Mouse (Mus musculus) limb, embryonic 12.5 days (tissue): ENCODE data around the gene Eef1akmt3. TPM values are rescaled to one million over a fixed set of nuclear protein-coding genes. Genes with fewer than 3 reads are reported as not detected.

Experiments
- ATAC-seq: fragments of 200-750 bp; cut with Nextera tagmentation; 2 replicates; pipeline ENCODE4 v1.8.0; 2017; ENCODE audit warnings: low read depth, moderate TSS enrichment; ENCODE audit not compliant: insufficient number of reproducible peaks, insufficient read depth, low FRiP score, low TSS enrichment
- H3K27ac ChIP-seq: fragments of 300-500 bp; sonication (generic); 2 replicates; pipeline ENCODE4 v1.5.1; 2016; ENCODE audit warnings: mild to moderate bottlenecking, moderate library complexity
- H3K27me3 ChIP-seq: fragments of 300-500 bp; sonication (generic); 2 replicates; pipeline ENCODE4 v1.6.1; 2016; ENCODE audit warnings: mild to moderate bottlenecking, moderate library complexity
- H3K36me3 ChIP-seq: fragments of 300-500 bp; sonication (generic); 2 replicates; pipeline ENCODE4 v1.6.1; 2016; ENCODE audit warnings: mild to moderate bottlenecking, moderate library complexity
- H3K4me1 ChIP-seq: fragments of 300-500 bp; sonication (generic); replicated peaks from 2 replicates; pipeline ENCODE4 v1.6.1; 2016
- H3K4me2 ChIP-seq: fragments of 300-500 bp; sonication (generic); 2 replicates; pipeline ENCODE4 v1.6.1; 2016; ENCODE audit warnings: mild to moderate bottlenecking, moderate library complexity
- H3K4me3 ChIP-seq: fragments of 300-500 bp; sonication (generic); replicated peaks from 2 replicates; pipeline ENCODE4 v1.5.1; 2016; ENCODE audit warnings: mild to moderate bottlenecking
- H3K9ac ChIP-seq: fragments of 300-500 bp; sonication (generic); replicated peaks from 2 replicates; pipeline ENCODE4 v1.6.1; 2016; ENCODE audit warnings: mild to moderate bottlenecking, moderate library complexity
- H3K9me3 ChIP-seq: fragments of 300-500 bp; sonication (generic); 2 replicates; pipeline ENCODE4 v1.6.1; 2016; ENCODE audit warnings: mild to moderate bottlenecking, moderate library complexity
- WGBS: fragments of 180-500 bp; shearing (Covaris S2); methylation state at CpG from one replicate; pipeline ENCODE4 v1.1.7; 2016; 5-methylcytosine and 5-hydroxymethylcytosine counted together
- polyA plus RNA-seq: library from polyadenylated mRNA; unstranded; fragments of >200 nt; fragmentation: Nextera tagmentation; extraction: Ambion mirVana; gene quantifications from 2 replicates; pipeline ENCODE4 v1.2.1, GENCODE M21; 2016

Gene Eef1akmt3
- polyA plus RNA-seq, 1 experiment from 2014 or later: 0.50 TPM

GRCm38 (mm10) chr10:126993621-126994020 is 47.7 kb downstream of the Eef1akmt3 start:
- H3K4me2 ChIP-seq: no peak overlapping the region
- no peak overlapping the region for H3K27ac ChIP-seq
- H3K27me3 ChIP-seq: no peaks in the 10 kb centered on the region
- no peak overlapping the region for H3K9ac ChIP-seq
- WGBS: 92% methylated on average over 3 of the region's 3 CpGs
- peaks cover 30% of the 10 kb centered on the region for H3K4me1 ChIP-seq
- no peaks in the 10 kb centered on the region for H3K9me3 ChIP-seq
- H3K36me3 ChIP-seq: peaks cover 75% of the 10 kb centered on the region
- no peak overlapping the region for H3K4me3 ChIP-seq
- no peak for ATAC-seq

- peaks cover 65% of the 10 kb centered on the region for H3K36me3 ChIP-seq
- H3K27ac ChIP-seq: peak overlapping the region; percentile 12; the same call in 1 of the 2 replicates
- 30% methylated on average over 3 of the region's 3 CpGs for WGBS
- no peak for ATAC-seq
- 0 out of 2 replicates have a peak overlapping the region, but pooled peaks have one; percentile 12 for H3K9ac ChIP-seq
- peaks cover 49% of the 10 kb centered on the region for H3K4me1 ChIP-seq
- no peaks in the 10 kb centered on the region for H3K27me3 ChIP-seq
- no peak overlapping the region for H3K4me3 ChIP-seq
- H3K4me2 ChIP-seq: no peak overlapping the region
- no peaks in the 10 kb centered on the region for H3K9me3 ChIP-seq
Measured at GRCm38 (mm10) chr10:126991676-126992075, 49.6 kb downstream of the Eef1akmt3 start.

GRCm38 (mm10) chr10:126990313-126991056 is 50.8 kb downstream of the Eef1akmt3 start:
- 66% methylated on average over 7 of the region's 7 CpGs for WGBS
- Histone ChIP-seq H3K27me3 (no peaks in the 10 kb centered on the region), H3K9me3 (no peaks in the 10 kb centered on the region), H3K4me1 (peaks cover 61% of the 10 kb centered on the region), H3K27ac (peak overlapping the region; percentile 25; the same call in 1 of the 2 replicates), H3K9ac (no peak overlapping the region), H3K4me3 (no peak overlapping the region), H3K36me3 (peaks cover 61% of the 10 kb centered on the region), H3K4me2 (no peak overlapping the region)
- ATAC-seq: 0 out of 2 replicates have a peak, but pooled peaks have one; percentile 21

- H3K4me3 ChIP-seq: no peak overlapping the region
Measured at GRCm38 (mm10) chr10:126988513-126989165, 52.7 kb downstream of the Eef1akmt3 start.

GRCm38 (mm10) chr10:126987183-126988118 is 53.9 kb downstream of the Eef1akmt3 start:
- H3K27me3 ChIP-seq: no peaks in the 10 kb centered on the region
- H3K9ac ChIP-seq: peak overlapping the region; percentile 42; the same call in 1 of the 2 replicates

More at GRCm38 (mm10) chr10:126988513-126989165, 52.7 kb downstream of the Eef1akmt3 start:
- Histone ChIP-seq H3K9ac (no peak overlapping the region), H3K4me1 (peaks cover 80% of the 10 kb centered on the region), H3K4me2 (no peak overlapping the region), H3K36me3 (peaks cover 54% of the 10 kb centered on the region), H3K27ac (peak overlapping the region; percentile 62), H3K9me3 (no peaks in the 10 kb centered on the region), H3K27me3 (no peaks in the 10 kb centered on the region)
- 52% methylated on average over 5 of the region's 5 CpGs for WGBS
- no peak for ATAC-seq

GRCm38 (mm10) chr10:126986541-126986961 is 54.8 kb downstream of the Eef1akmt3 start:
- 55% methylated on average over 4 of the region's 4 CpGs for WGBS
- H3K4me2 ChIP-seq: peak overlapping the region; percentile 36
- H3K9me3 ChIP-seq: no peaks in the 10 kb centered on the region
- H3K36me3 ChIP-seq: peaks cover 47% of the 10 kb centered on the region
- no peak overlapping the region for H3K9ac ChIP-seq
- no peaks in the 10 kb centered on the region for H3K27me3 ChIP-seq
- H3K4me1 ChIP-seq: peaks cover 97% of the 10 kb centered on the region
- H3K4me3 ChIP-seq: no peak overlapping the region
- ATAC-seq: peak; percentile 52; the same call in 1 of the 2 replicates
- H3K27ac ChIP-seq: peak overlapping the region; percentile 86

More at GRCm38 (mm10) chr10:126987183-126988118, 53.9 kb downstream of the Eef1akmt3 start:
- H3K36me3 ChIP-seq: peaks cover 54% of the 10 kb centered on the region
- no peak for ATAC-seq
- H3K4me1 ChIP-seq: peaks cover 92% of the 10 kb centered on the region
- WGBS: 59% methylated on average over 8 of the region's 8 CpGs
- peak overlapping the region; percentile 36 for H3K4me2 ChIP-seq
- no peak overlapping the region for H3K4me3 ChIP-seq
- H3K9me3 ChIP-seq: no peaks in the 10 kb centered on the region
- H3K27ac ChIP-seq: peak overlapping the region; percentile 86

- Histone ChIP-seq H3K36me3 (peaks cover 39% of the 10 kb centered on the region), H3K9me3 (no peaks in the 10 kb centered on the region), H3K9ac (no peak overlapping the region), H3K27ac (peak overlapping the region; percentile 86; the same call in 1 of the 2 replicates), H3K4me1 (peaks cover 97% of the 10 kb centered on the region), H3K4me2 (peak overlapping the region; percentile 36; the same call in 1 of the 2 replicates), H3K27me3 (no peaks in the 10 kb centered on the region), H3K4me3 (no peak overlapping the region)
- no peak for ATAC-seq
- 86% methylated on average over 9 of the region's 9 CpGs for WGBS
Measured at GRCm38 (mm10) chr10:126985579-126985978, 55.7 kb downstream of the Eef1akmt3 start.

- peaks cover 97% of the 10 kb centered on the region for H3K4me1 ChIP-seq
- H3K4me3 ChIP-seq: no peak overlapping the region
- no peak overlapping the region for H3K9ac ChIP-seq
- no peaks in the 10 kb centered on the region for H3K9me3 ChIP-seq
- peak overlapping the region; percentile 32; the same call in 1 of the 2 replicates for H3K27ac ChIP-seq
- no peak for ATAC-seq
- 0 out of 2 replicates have a peak overlapping the region, but pooled peaks have one; percentile 98 for H3K4me2 ChIP-seq
- H3K36me3 ChIP-seq: peaks cover 39% of the 10 kb centered on the region
- H3K27me3 ChIP-seq: no peaks in the 10 kb centered on the region
- 85% methylated on average over 4 of the region's 4 CpGs for WGBS
Measured at GRCm38 (mm10) chr10:126985127-126985526, 56.2 kb downstream of the Eef1akmt3 start.

GRCm38 (mm10) chr10:126984189-126985004 is 56.9 kb downstream of the Eef1akmt3 start:
- no peak for ATAC-seq
- H3K9ac ChIP-seq: 0 out of 2 replicates have a peak overlapping the region, but pooled peaks have one; percentile 4
- no peaks in the 10 kb centered on the region for H3K27me3 ChIP-seq
- peaks cover 92% of the 10 kb centered on the region for H3K4me1 ChIP-seq
- no peaks in the 10 kb centered on the region for H3K9me3 ChIP-seq
- peak overlapping the region; percentile 32; the same call in 1 of the 2 replicates for H3K27ac ChIP-seq
- H3K36me3 ChIP-seq: peaks cover 39% of the 10 kb centered on the region
- peak overlapping the region; percentile 98 for H3K4me2 ChIP-seq
- 0 out of 2 replicates have a peak overlapping the region, but pooled peaks have one; percentile 2 for H3K4me3 ChIP-seq
- 55% methylated on average over 5 of the region's 5 CpGs for WGBS
